Mouse (Mus musculus) forebrain, embryonic 15.5 days (tissue): ENCODE measurements around the gene Fhl1. TPM values are rescaled to one million over a fixed set of nuclear protein-coding genes. Genes with fewer than 3 reads are reported as not detected.

Source experiments
- ATAC-seq: fragments of 200-750 bp; cut with Nextera tagmentation; replicated peaks from 2 replicates; pipeline ENCODE4 v1.8.0; 2017; ENCODE audit warnings: mild to moderate bottlenecking, moderate TSS enrichment, moderate library complexity
- H3K27ac ChIP-seq: fragments of 300-500 bp; sonication (generic); replicated peaks from 2 replicates; pipeline ENCODE4 v1.5.1; 2015; ENCODE audit warnings: mild to moderate bottlenecking, inconsistent platforms
- H3K27me3 ChIP-seq: fragments of 300-500 bp; sonication (generic); 2 replicates; pipeline ENCODE4 v1.6.1; 2015; ENCODE audit warnings: inconsistent platforms
- H3K36me3 ChIP-seq: fragments of 300-500 bp; sonication (generic); 2 replicates; pipeline ENCODE4 v1.6.1; 2015; ENCODE audit warnings: mild to moderate bottlenecking, inconsistent platforms
- H3K4me1 ChIP-seq: fragments of 300-500 bp; sonication (generic); 2 replicates; pipeline ENCODE4 v1.6.1; 2015; ENCODE audit warnings: inconsistent platforms
- H3K4me2 ChIP-seq: fragments of 300-500 bp; sonication (generic); replicated peaks from 2 replicates; pipeline ENCODE4 v1.6.1; 2015; ENCODE audit warnings: mild to moderate bottlenecking, inconsistent platforms
- H3K4me3 ChIP-seq: fragments of 300-500 bp; sonication (generic); 2 replicates; pipeline ENCODE4 v1.5.1; 2015; ENCODE audit warnings: mild to moderate bottlenecking, inconsistent platforms
- H3K9ac ChIP-seq: fragments of 300-500 bp; sonication (generic); replicated peaks from 2 replicates; pipeline ENCODE4 v1.6.1; 2015; ENCODE audit warnings: mild to moderate bottlenecking, inconsistent platforms
- H3K9me3 ChIP-seq: fragments of 300-500 bp; sonication (generic); 2 replicates; pipeline ENCODE4 v1.6.1; 2016; ENCODE audit warnings: inconsistent platforms
- WGBS: fragments of 180-500 bp; shearing (Covaris S2); methylation state at CpG from one replicate; pipeline ENCODE4 v1.1.7; 2015; ENCODE audit warnings: mixed read lengths; 5-methylcytosine and 5-hydroxymethylcytosine counted together
- polyA plus RNA-seq: library from polyadenylated mRNA; unstranded; fragments of >200 nt; fragmentation: Nextera tagmentation; extraction: Ambion mirVana; gene quantifications from 2 replicates; pipeline ENCODE4 v1.2.1, GENCODE M21; 2015

Gene Fhl1
- polyA plus RNA-seq: 108 TPM in 2 replicates

GRCm38 (mm10) chrX:56731306-56732201, at the start of gene Fhl1:
Fhl1 (plus strand) TSS chrX:56731787.
- WGBS: 22% methylated on average over 54 of the region's 106 CpGs
- no peaks in the 10 kb centered on the region for H3K27me3 ChIP-seq
- ATAC-seq: peak; percentile 93
- H3K4me1 ChIP-seq: peaks cover 5% of the 10 kb centered on the region; the same call in 1 of the 2 replicates
- H3K9ac ChIP-seq: peak within 1 kb of the TSS; percentile 64
- peak within 1 kb of the TSS; percentile 80 for H3K27ac ChIP-seq
- peak within 1 kb of the TSS; percentile 61 for H3K4me3 ChIP-seq
- H3K9me3 ChIP-seq: no peaks in the 10 kb centered on the region
- no peaks in the 10 kb centered on the region for H3K36me3 ChIP-seq
- peak within 1 kb of the TSS; percentile 49 for H3K4me2 ChIP-seq

GRCm38 (mm10) chrX:56682156-56682720, 49.3 kb upstream of the Fhl1 start:
- H3K9ac ChIP-seq: no peak overlapping the region
- no peak overlapping the region for H3K27ac ChIP-seq
- H3K4me1 ChIP-seq: no peaks in the 10 kb centered on the region
- H3K36me3 ChIP-seq: no peaks in the 10 kb centered on the region
- 26% methylated on average over 1 of the region's 1 CpGs for WGBS
- no peaks in the 10 kb centered on the region for H3K27me3 ChIP-seq
- ATAC-seq: peak; percentile 77; the same call in 1 of the 2 replicates
- H3K4me2 ChIP-seq: no peak overlapping the region
- no peaks in the 10 kb centered on the region for H3K9me3 ChIP-seq
- no peak overlapping the region for H3K4me3 ChIP-seq

GRCm38 (mm10) chrX:56683521-56683920, 48.1 kb upstream of the Fhl1 start:
- no peak overlapping the region for H3K4me3 ChIP-seq
- no peaks in the 10 kb centered on the region for H3K27me3 ChIP-seq
- no peak overlapping the region for H3K9ac ChIP-seq
- no peaks in the 10 kb centered on the region for H3K36me3 ChIP-seq
- H3K9me3 ChIP-seq: no peaks in the 10 kb centered on the region
- no peak overlapping the region for H3K4me2 ChIP-seq
- H3K27ac ChIP-seq: no peak overlapping the region
- ATAC-seq: no peak
- WGBS: 72% methylated on average over 10 of the region's 10 CpGs
- H3K4me1 ChIP-seq: no peaks in the 10 kb centered on the region

DNA sequence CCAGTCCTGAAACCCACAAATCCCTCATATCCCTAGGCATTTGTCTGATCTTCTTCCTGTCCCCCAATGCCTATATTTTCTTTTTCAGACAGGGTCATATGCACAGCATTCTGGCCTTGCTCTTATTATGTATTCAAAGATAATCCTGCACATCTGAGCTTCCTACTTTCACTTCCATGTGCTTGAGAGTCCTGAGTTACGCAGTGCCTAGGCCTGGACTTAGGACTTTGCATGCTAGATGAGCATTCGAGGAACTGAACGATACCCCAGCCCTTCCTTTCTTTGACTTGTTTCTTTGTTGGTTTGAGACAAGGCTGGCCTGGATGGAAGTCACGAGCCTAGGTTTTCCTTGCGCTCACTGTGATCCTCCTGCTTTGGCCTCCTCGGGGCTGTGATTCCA, 39.0 kb upstream of the Fhl1 start:
- no peak overlapping the region for H3K4me3 ChIP-seq
- H3K4me2 ChIP-seq: no peak overlapping the region
- no peaks in the 10 kb centered on the region for H3K36me3 ChIP-seq
- H3K9ac ChIP-seq: no peak overlapping the region
- no peaks in the 10 kb centered on the region for H3K4me1 ChIP-seq
- 88% methylated on average over 6 of the region's 6 CpGs for WGBS
- H3K27me3 ChIP-seq: no peaks in the 10 kb centered on the region
- no peak for ATAC-seq
- H3K27ac ChIP-seq: no peak overlapping the region
- no peaks in the 10 kb centered on the region for H3K9me3 ChIP-seq

GRCm38 (mm10) chrX:56694539-56694938, 37.0 kb upstream of the Fhl1 start:
- no peaks in the 10 kb centered on the region for H3K9me3 ChIP-seq
- 95% methylated on average over 2 of the region's 2 CpGs for WGBS
- no peaks in the 10 kb centered on the region for H3K36me3 ChIP-seq
- no peak overlapping the region for H3K27ac ChIP-seq
- no peak overlapping the region for H3K4me3 ChIP-seq
- H3K4me2 ChIP-seq: no peak overlapping the region
- no peaks in the 10 kb centered on the region for H3K27me3 ChIP-seq
- ATAC-seq: no peak
- H3K4me1 ChIP-seq: no peaks in the 10 kb centered on the region
- H3K9ac ChIP-seq: no peak overlapping the region

DNA sequence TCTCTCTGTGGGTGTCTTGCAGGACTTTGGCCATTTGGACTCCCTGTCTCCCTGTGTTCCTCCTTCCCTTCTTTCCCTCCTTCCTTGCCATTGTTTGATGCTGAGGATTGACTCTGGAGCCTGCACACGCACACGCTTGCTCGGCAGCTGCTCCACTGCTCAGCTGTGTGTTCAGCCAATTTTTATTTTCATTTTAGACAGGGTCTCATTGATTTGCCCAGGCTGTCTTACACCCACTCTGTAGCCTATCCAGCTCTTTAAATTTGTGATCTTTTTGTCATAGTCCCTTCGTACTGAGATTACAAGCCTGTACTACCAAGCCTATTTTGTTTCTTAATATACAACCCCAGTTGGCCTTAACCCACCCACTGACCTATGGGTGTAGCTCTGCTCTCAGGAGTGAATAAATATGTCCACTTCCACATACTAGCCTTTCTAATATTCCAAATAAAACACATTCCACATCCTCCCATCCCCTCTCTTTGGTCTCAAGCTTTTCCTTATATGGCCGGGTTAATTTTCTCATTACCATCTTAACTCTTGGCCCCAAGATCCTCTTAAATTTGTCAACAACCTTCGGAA, 34.3 kb upstream of the Fhl1 start:
- Histone ChIP-seq H3K4me3 (no peak overlapping the region), H3K4me2 (no peak overlapping the region), H3K27ac (no peak overlapping the region), H3K36me3 (no peaks in the 10 kb centered on the region), H3K27me3 (no peaks in the 10 kb centered on the region), H3K9me3 (no peaks in the 10 kb centered on the region), H3K4me1 (no peaks in the 10 kb centered on the region), H3K9ac (no peak overlapping the region)
- ATAC-seq: no peak
- WGBS: 85% methylated on average over 6 of the region's 6 CpGs

DNA sequence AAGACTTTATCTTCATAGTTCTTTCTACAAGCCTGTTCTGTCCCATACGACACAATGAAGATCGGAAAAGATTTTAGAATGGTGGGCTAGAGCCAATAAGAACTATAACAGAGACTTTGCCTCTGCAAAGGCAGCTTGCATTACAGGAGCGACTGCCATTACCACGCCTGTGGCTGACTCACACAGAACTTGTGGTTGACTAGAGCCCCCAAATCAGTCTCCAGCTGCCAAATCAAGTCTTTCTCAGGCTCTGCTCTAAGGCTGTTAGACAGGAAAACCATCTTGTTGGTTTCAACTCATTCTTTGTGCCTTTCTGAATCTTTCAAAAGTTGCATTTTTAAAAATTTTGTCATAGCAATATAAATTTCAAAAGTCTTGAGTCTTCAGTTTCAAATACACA, 33.7 kb upstream of the Fhl1 start:
- ATAC-seq: no peak
- Histone ChIP-seq H3K4me1 (no peaks in the 10 kb centered on the region), H3K27ac (no peak overlapping the region), H3K27me3 (no peaks in the 10 kb centered on the region), H3K4me3 (no peak overlapping the region), H3K9me3 (no peaks in the 10 kb centered on the region), H3K9ac (no peak overlapping the region), H3K36me3 (no peaks in the 10 kb centered on the region), H3K4me2 (no peak overlapping the region)
- WGBS: 90% methylated on average over 4 of the region's 4 CpGs

DNA sequence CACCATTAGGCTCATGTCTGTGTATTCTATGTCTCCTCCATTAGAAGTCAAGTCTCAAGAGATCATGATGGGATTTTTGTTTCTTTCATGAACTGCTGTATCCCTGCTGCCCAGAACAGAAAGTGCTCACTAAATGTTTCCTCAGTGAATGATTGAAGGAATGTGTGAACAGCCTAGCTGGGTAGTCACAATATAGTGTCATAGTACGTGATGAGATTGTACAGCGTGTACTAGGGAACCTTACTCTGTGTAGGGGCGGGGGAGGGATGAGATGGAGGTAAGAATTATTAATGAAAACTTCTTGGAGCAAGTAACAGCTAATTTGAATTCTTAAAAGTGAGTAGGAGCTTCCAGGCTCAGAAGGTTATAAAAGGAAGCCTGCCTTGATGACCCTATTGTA, 30.3 kb upstream of the Fhl1 start:
- H3K4me3 ChIP-seq: no peak overlapping the region
- H3K9me3 ChIP-seq: no peaks in the 10 kb centered on the region
- H3K36me3 ChIP-seq: no peaks in the 10 kb centered on the region
- H3K27me3 ChIP-seq: no peaks in the 10 kb centered on the region
- H3K9ac ChIP-seq: no peak overlapping the region
- H3K4me1 ChIP-seq: no peaks in the 10 kb centered on the region
- no peak overlapping the region for H3K27ac ChIP-seq
- ATAC-seq: no peak
- no peak overlapping the region for H3K4me2 ChIP-seq
- WGBS: 86% methylated on average over 3 of the region's 3 CpGs

DNA sequence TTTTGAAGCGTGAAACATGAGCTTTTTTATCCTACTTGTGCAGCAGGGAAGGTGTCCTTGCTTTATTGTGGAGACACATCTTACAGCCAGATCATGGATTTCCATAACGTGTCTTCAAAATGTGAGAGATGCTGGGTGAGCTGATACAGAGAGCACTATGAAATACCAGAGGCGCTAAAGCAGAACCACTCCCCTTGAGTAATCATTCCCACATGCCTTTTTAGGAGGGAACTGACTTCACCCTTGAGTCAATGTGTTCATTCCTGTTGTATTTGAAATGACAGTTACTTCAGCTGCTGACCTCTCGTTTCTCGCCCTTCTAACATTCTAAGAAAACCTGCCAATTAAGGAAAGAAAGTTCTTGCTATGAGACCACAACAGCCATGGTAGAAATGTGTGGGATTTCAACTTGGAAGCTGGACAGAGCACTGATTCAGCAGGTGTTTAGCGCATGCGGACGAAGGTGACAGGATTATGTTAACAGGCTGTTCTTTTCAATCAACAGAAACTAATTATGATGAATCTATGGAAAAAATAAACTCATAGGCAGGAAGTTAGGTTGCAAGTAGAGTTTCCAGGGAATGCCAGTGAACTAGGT, 27.5 kb upstream of the Fhl1 start:
- ATAC-seq: no peak
- WGBS: 85% methylated on average over 8 of the region's 8 CpGs

DNA sequence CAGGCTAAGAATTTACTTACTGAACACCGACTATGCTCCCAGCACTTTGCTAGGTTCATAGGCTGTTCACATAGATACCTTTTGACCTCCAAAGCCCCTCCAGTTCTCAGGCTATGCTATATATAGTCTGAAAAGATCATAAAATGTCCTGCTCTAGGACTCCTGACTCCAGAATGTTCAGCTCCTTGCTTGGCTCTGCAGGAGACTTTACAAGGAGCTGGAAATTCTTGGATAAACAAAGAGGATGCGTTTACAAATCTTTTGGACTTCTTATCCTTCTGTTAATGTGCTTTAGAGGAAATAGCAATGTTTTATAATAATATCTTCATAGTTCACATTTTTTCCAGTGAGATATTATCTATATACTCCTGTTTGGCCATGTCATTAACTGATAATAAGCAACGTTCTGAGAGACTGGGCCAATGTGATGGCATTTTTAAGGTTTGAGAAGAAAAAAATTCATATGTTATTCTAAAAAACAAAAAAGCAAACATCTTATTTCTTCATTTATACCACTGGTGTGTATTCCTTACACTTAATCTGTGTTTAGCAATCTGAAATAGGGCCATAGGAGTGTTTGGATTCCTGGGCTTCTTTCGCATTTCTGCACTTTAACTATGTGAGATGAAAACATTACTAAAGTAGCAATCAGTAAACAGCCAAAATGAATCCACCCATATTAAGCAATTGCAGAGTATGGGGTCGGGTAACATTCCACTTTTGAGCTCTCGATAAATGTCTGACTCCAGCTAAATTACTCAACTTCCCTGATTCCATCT, 22.8 kb upstream of the Fhl1 start:
- WGBS: 86% methylated on average over 6 of the region's 6 CpGs
- Histone ChIP-seq H3K9ac (no peak overlapping the region), H3K36me3 (no peaks in the 10 kb centered on the region), H3K27me3 (no peaks in the 10 kb centered on the region), H3K4me1 (no peaks in the 10 kb centered on the region), H3K27ac (no peak overlapping the region), H3K9me3 (no peaks in the 10 kb centered on the region), H3K4me2 (no peak overlapping the region), H3K4me3 (no peak overlapping the region)
- no peak for ATAC-seq

More for the DNA sequence above, 27.5 kb upstream of the Fhl1 start:
- Histone ChIP-seq H3K4me2 (no peak overlapping the region), H3K4me3 (no peak overlapping the region), H3K27ac (no peak overlapping the region), H3K9me3 (no peaks in the 10 kb centered on the region), H3K36me3 (no peaks in the 10 kb centered on the region), H3K27me3 (no peaks in the 10 kb centered on the region), H3K4me1 (no peaks in the 10 kb centered on the region), H3K9ac (no peak overlapping the region)

- no peak overlapping the region for H3K9ac ChIP-seq
- no peaks in the 10 kb centered on the region for H3K9me3 ChIP-seq
- H3K4me1 ChIP-seq: no peaks in the 10 kb centered on the region
- H3K36me3 ChIP-seq: no peaks in the 10 kb centered on the region
- H3K4me2 ChIP-seq: no peak overlapping the region
- H3K27ac ChIP-seq: no peak overlapping the region
- WGBS: 89% methylated on average over 1 of the region's 1 CpGs
- no peak for ATAC-seq
- H3K27me3 ChIP-seq: no peaks in the 10 kb centered on the region
- no peak overlapping the region for H3K4me3 ChIP-seq
These were observed 21.1 kb upstream of the Fhl1 start for GRCm38 (mm10) chrX:56710522-56710921.
